Mouse (Mus musculus) heart, postnatal 0 days (tissue): Measurements from ENCODE around the gene Scarf2. TPM values are rescaled to one million over a fixed set of nuclear protein-coding genes. Genes with fewer than 3 reads are reported as not detected.

Source experiments
- ATAC-seq: fragments of 200-750 bp; cut with Nextera tagmentation; 2 replicates; pipeline ENCODE4 v1.8.0; 2017; ENCODE audit warnings: low read depth, moderate number of reproducible peaks, moderate library complexity; ENCODE audit not compliant: insufficient read depth
- DNase-seq: peaks from one replicate; pipeline ENCODE4 v3.0.0-alpha.2; 2016; ENCODE audit warnings: low spot score
- H3K27ac ChIP-seq: fragments of 300-500 bp; sonication (generic); 2 replicates; pipeline ENCODE4 v1.5.1; 2014; ENCODE audit warnings: low read depth, mild to moderate bottlenecking
- H3K27me3 ChIP-seq: fragments of 300-500 bp; sonication (generic); 2 replicates; pipeline ENCODE4 v1.6.1; 2014; ENCODE audit warnings: low read length, mixed read lengths; ENCODE audit not compliant: control insufficient read depth, insufficient read depth
- H3K36me3 ChIP-seq: fragments of 300-500 bp; sonication (generic); replicated peaks from 2 replicates; pipeline ENCODE4 v1.6.1; 2014; ENCODE audit warnings: low read length, mixed read lengths; ENCODE audit not compliant: control insufficient read depth, insufficient read depth
- H3K4me1 ChIP-seq: fragments of 300-500 bp; sonication (generic); 2 replicates; pipeline ENCODE4 v1.6.1; 2014; ENCODE audit warnings: antibody characterized with exemption; ENCODE audit not compliant: control insufficient read depth, insufficient read depth
- H3K4me2 ChIP-seq: fragments of 300-500 bp; sonication (generic); 2 replicates; pipeline ENCODE4 v1.6.1; 2014; ENCODE audit warnings: low read depth, mild to moderate bottlenecking, low read length, moderate library complexity
- H3K4me3 ChIP-seq: fragments of 300-500 bp; sonication (generic); 2 replicates; pipeline ENCODE4 v1.5.1; 2014; ENCODE audit warnings: low read depth, low read length
- H3K9ac ChIP-seq: fragments of 300-500 bp; sonication (generic); replicated peaks from 2 replicates; pipeline ENCODE4 v1.6.1; 2014; ENCODE audit warnings: low read depth, low read length, mixed read lengths
- H3K9me3 ChIP-seq: fragments of 300-500 bp; sonication (generic); replicated peaks from 2 replicates; pipeline ENCODE4 v1.6.1; 2016; ENCODE audit warnings: low read length; ENCODE audit not compliant: control insufficient read depth
- CTCF ChIP-seq: IDR thresholded peaks from 2 replicates; pipeline ENCODE4 v1.5.1; 2016; ENCODE audit warnings: antibody characterized with exemption, control low read depth, low read depth
- EP300 ChIP-seq: IDR thresholded peaks from 2 replicates; pipeline ENCODE4 v1.6.1; 2016; ENCODE audit warnings: antibody characterized with exemption, low read depth
- WGBS: fragments of 180-500 bp; shearing (Covaris S2); extraction: QIAGEN DNeasy Blood & Tissue Kit; methylation state at CpG from one replicate; pipeline ENCODE4 v1.1.7; 2014; 5-methylcytosine and 5-hydroxymethylcytosine counted together
- polyA plus RNA-seq: library from polyadenylated mRNA; unstranded; fragments of >200 nt; fragmentation: Nextera tagmentation; extraction: Ambion mirVana; gene quantifications from 2 replicates; pipeline ENCODE4 v1.2.1, GENCODE M21; 2015
- total RNA-seq: library from RNA; depleted of rRNA; stranded (reverse); fragments of >200 nt; gene quantifications from 2 replicates; pipeline ENCODE4 v1.2.3, GENCODE M21; 2014; ENCODE audit warnings: low replicate concordance

Scarf2 gene
- total and polyA plus RNA-seq, 2 experiments from 2014 or later, result 2.6 to 25.4 TPM

DNA sequence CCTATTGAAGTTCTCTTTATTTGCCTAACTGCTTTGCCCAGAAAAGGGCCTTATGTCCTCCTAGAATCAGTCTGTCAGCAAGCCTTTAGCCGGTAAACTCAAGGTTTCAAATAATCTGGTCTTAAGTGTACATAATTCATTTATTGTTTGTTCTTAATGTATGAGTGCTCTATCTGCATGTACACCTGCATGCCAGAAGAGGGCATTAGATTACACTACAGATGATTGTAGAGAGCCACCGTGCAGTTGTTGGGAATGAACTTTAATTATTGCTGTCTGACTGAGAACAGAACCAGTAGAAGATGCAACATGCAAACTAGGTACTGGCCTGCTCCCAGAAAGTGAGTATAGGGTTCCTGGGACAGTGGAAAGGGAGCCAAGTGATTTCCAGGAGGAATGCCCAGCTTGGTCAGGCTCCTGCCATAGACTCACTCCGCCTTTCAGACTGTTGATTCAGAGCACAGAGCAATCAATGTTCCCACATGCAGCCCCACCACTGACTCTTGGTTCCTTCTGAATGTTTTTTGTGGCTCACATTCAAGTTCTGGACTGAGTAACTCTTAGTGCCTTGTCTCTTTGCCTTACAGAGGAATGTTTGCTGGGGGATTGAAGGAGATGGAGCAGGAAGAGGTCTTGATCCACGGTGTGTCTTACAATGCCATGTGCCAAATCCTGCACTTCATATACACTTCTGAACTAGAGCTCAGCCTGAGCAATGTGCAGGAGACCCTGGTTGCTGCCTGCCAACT lies 25.8 kb upstream of the Scarf2 start:
- Histone ChIP-seq H3K4me1 (no peaks in the 10 kb centered on the region), H3K27ac (no peak overlapping the region), H3K27me3 (no peaks in the 10 kb centered on the region), H3K4me2 (no peak overlapping the region), H3K9me3 (no peaks in the 10 kb centered on the region), H3K9ac (no peak overlapping the region), H3K4me3 (no peak overlapping the region), H3K36me3 (peaks cover 45% of the 10 kb centered on the region)
- peak; percentile 44 for TF ChIP-seq CTCF
- TF ChIP-seq EP300, result no peak
- 63% methylated on average over 4 of the region's 4 CpGs for WGBS
- DNase-seq (no peak), ATAC-seq (no peak)

DNA sequence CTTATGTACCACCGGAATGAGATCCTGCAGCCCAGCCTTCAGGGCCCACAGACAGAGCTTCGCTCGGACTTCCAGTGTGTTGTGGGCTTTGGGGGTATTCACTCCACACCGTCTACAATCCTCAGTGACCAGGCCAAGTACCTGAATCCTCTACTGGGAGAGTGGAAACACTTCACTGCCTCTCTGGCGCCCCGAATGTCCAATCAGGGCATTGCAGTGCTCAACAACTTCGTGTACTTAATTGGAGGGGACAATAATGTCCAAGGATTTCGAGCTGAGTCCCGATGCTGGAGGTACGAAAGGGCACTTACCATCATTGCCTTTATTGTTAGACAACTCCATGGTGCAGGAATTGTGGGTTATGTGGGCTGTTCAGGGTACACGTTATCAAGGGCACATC lies 20.3 kb upstream of the Scarf2 start:
- Histone ChIP-seq H3K27ac (no peak overlapping the region), H3K9ac (no peak overlapping the region), H3K4me2 (no peak overlapping the region), H3K27me3 (no peaks in the 10 kb centered on the region), H3K9me3 (no peaks in the 10 kb centered on the region), H3K4me3 (no peak overlapping the region), H3K4me1 (no peaks in the 10 kb centered on the region), H3K36me3 (peaks cover 55% of the 10 kb centered on the region)
- TF ChIP-seq EP300, result no peak
- peak; percentile 50 for TF ChIP-seq CTCF
- ATAC-seq (no peak), DNase-seq (no peak)
- 67% methylated on average over 11 of the region's 11 CpGs for WGBS

DNA sequence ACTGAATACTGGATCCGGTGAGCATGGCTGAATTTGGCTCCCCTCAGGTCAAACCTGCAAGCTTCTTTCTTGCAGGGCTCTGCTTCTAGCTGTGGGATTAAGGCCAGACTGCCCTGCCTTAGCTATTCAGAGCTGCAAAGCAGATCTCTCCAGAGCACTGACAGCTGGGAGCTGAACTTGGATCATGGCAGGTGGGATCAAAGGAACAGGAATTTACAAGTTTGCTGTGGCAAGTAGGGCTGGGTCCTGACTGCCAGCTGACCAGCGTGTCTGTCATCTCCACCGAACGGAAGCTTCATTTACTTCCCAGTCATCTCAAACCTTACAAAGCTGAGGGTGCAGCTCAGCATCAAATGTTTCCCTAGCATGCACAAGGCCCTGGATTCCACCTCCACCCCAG lies 18.9 kb upstream of the Scarf2 start:
- no peak overlapping the region for H3K27ac ChIP-seq
- H3K4me3 ChIP-seq, result no peak overlapping the region
- ATAC-seq, result no peak
- DNase-seq, result no peak
- peaks cover 52% of the 10 kb centered on the region for H3K36me3 ChIP-seq
- no peak for TF ChIP-seq EP300
- TF ChIP-seq CTCF, result no peak
- no peaks in the 10 kb centered on the region for H3K27me3 ChIP-seq
- no peaks in the 10 kb centered on the region for H3K9me3 ChIP-seq
- WGBS, result 77% methylated on average over 4 of the region's 4 CpGs
- no peaks in the 10 kb centered on the region for H3K4me1 ChIP-seq
- no peak overlapping the region for H3K4me2 ChIP-seq
- H3K9ac ChIP-seq, result no peak overlapping the region

- WGBS, result 78% methylated on average over 1 of the region's 1 CpGs
- Histone ChIP-seq H3K27ac (no peak overlapping the region), H3K4me1 (no peaks in the 10 kb centered on the region), H3K4me3 (no peak overlapping the region), H3K4me2 (no peak overlapping the region), H3K27me3 (no peaks in the 10 kb centered on the region), H3K36me3 (peaks cover 52% of the 10 kb centered on the region), H3K9me3 (no peaks in the 10 kb centered on the region), H3K9ac (no peak overlapping the region)
- TF ChIP-seq EP300, result no peak
- no peak for TF ChIP-seq CTCF
- no peak for DNase-seq
- ATAC-seq, result no peak
Observed at GRCm38 (mm10) chr16:17779692-17780091, 17.4 kb upstream of the Scarf2 start.

GRCm38 (mm10) chr16:17785337-17785736 lies 11.7 kb upstream of the Scarf2 start:
- H3K27ac ChIP-seq, result no peak overlapping the region
- H3K4me3 ChIP-seq, result no peak overlapping the region
- H3K27me3 ChIP-seq, result no peaks in the 10 kb centered on the region
- no peak for ATAC-seq
- H3K4me1 ChIP-seq, result no peaks in the 10 kb centered on the region
- WGBS, result 59% methylated on average over 3 of the region's 3 CpGs
- TF ChIP-seq CTCF (peak; percentile 45), EP300 (no peak)
- H3K4me2 ChIP-seq, result no peak overlapping the region
- no peak overlapping the region for H3K9ac ChIP-seq
- H3K9me3 ChIP-seq, result no peaks in the 10 kb centered on the region
- H3K36me3 ChIP-seq, result peaks cover 70% of the 10 kb centered on the region
- DNase-seq, result no peak

GRCm38 (mm10) chr16:17792728-17793127 lies 4.4 kb upstream of the Scarf2 start:
- peaks cover 47% of the 10 kb centered on the region for H3K36me3 ChIP-seq
- H3K9me3 ChIP-seq, result no peaks in the 10 kb centered on the region
- H3K27ac ChIP-seq, result no peak overlapping the region
- H3K4me2 ChIP-seq, result no peak overlapping the region
- TF ChIP-seq CTCF (no peak), EP300 (no peak)
- H3K4me3 ChIP-seq, result no peak overlapping the region
- DNase-seq, result no peak
- H3K4me1 ChIP-seq, result no peaks in the 10 kb centered on the region; the same call in 1 of the 2 replicates
- H3K9ac ChIP-seq, result no peak overlapping the region
- peaks cover 12% of the 10 kb centered on the region for H3K27me3 ChIP-seq
- no peak for ATAC-seq
- 79% methylated on average over 3 of the region's 3 CpGs for WGBS
